Mouse (Mus musculus): ENCODE results near the gene Klhl31. TPM values are rescaled to one million over a fixed set of nuclear protein-coding genes. Genes with fewer than 3 reads are reported as not detected.

Gene Klhl31
- polyA plus RNA-seq (2014; fragmentation: Nextera tagmentation; extraction: Ambion mirVana) = 0.04 and 0.10 TPM in 2 replicates

DNA sequence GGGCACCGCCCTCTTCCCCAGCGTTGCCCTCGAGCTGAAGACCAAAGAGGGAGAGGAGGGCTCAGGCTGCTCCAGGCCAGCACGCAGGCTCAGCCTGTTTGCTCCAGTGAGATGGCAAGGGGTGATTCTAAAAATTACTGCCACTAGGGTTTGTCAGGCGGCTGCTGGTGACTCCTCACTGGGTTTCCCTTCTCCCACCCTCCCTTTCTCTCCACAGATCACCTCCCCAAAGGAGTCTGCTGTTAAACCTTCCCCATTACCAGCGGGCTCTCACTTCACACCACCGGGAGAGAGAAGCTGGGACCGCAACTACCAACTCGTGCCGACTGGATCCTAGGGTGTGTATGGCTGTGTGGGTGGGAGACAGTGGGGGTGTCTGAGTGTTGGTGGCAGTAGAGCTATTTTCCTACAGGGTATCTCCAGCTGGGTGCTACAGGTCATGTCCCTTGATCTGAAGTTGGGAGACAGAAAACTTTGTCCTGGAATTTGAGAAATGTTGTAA is at the start of gene Klhl31:
Gene Klhl31 (plus strand): TSS at position 51 of the 502 bp plus-strand sequence.
- Histone ChIP-seq H3K9ac (replicated peaks; ENCODE audit: low read depth, low read length) (no peak within 1 kb of the TSS), H3K9me3 (ENCODE audit: control insufficient read depth, low read depth, low read length) (no peaks in the 10 kb centered on the region), H3K4me3 (ENCODE audit: low read depth, low read length) (no peak within 1 kb of the TSS), H3K4me2 (replicated peaks; ENCODE audit: low read depth, low read length) (no peak within 1 kb of the TSS), H3K27me3 (ENCODE audit: control insufficient read depth, insufficient read depth, low read length) (no peaks in the 10 kb centered on the region), H3K36me3 (ENCODE audit: control insufficient read depth, insufficient read depth, low read length) (no peaks in the 10 kb centered on the region), H3K4me1 (ENCODE audit: control insufficient read depth, insufficient read depth, low read length) (no peaks in the 10 kb centered on the region), H3K27ac (ENCODE audit: low read length) (no peak within 1 kb of the TSS)
- 29% methylated on average over 10 of the region's 10 CpGs for WGBS
- no peak for ATAC-seq (ENCODE audit: insufficient number of reproducible peaks, insufficient read depth, low FRiP score, low read depth)

DNA sequence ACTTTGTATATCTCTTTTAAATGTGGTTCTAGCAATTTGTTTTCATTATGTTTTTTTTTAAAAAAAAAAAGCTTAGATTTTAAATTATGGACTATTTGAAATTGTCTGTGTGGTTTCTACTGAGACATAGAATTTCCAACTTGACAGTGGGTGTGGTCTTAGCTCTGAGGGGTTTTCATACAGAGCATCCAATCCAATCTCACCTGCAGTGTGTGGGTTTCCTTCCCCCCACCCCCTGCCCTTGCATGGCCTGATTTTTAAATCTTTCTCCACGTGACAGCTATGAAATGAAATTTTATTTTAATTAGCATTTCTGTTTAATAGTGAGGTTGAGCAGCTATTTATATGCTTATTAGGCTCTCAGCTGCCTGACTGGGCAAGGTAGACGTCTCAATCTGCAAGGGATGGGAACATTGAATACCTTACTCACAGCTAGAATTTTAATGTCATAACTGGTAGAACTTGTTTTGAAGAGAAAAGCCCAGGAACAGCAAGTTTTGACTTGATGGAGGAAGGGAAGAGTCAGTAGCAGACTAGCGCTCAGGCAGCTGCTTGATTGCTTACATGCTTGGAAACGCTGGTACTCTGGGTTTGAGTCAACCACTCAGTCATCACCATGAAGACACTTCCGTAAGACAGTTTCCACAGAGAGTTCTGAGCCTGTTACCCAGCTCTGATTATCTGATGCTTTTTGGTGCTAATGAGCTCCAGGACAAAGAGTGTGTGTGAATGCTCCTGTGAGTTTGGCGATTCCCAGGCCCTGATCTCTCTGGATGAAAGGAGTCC is 49.3 kb upstream of the Klhl31 start:
- H3K4me1 ChIP-seq (ENCODE audit: control insufficient read depth, insufficient read depth, low read length) = no peaks in the 10 kb centered on the region
- no peak overlapping the region for H3K27ac ChIP-seq (ENCODE audit: low read length)
- no peaks in the 10 kb centered on the region for H3K27me3 ChIP-seq (ENCODE audit: control insufficient read depth, insufficient read depth, low read length)
- 65% methylated on average over 6 of the region's 6 CpGs for WGBS
- H3K9me3 ChIP-seq (ENCODE audit: control insufficient read depth, low read depth, low read length) = no peaks in the 10 kb centered on the region
- no peak overlapping the region for H3K4me2 ChIP-seq (replicated peaks; ENCODE audit: low read depth, low read length)
- no peak overlapping the region for H3K9ac ChIP-seq (replicated peaks; ENCODE audit: low read depth, low read length)
- ATAC-seq (ENCODE audit: insufficient number of reproducible peaks, insufficient read depth, low FRiP score, low read depth) = no peak
- H3K4me3 ChIP-seq (ENCODE audit: low read depth, low read length) = no peak overlapping the region
- no peaks in the 10 kb centered on the region for H3K36me3 ChIP-seq (ENCODE audit: control insufficient read depth, insufficient read depth, low read length)

- Histone ChIP-seq H3K27me3 (ENCODE audit: control insufficient read depth, insufficient read depth, low read length) (no peaks in the 10 kb centered on the region), H3K27ac (ENCODE audit: low read length) (no peak overlapping the region), H3K4me2 (replicated peaks; ENCODE audit: low read depth, low read length) (no peak overlapping the region), H3K4me1 (ENCODE audit: control insufficient read depth, insufficient read depth, low read length) (no peaks in the 10 kb centered on the region), H3K9ac (replicated peaks; ENCODE audit: low read depth, low read length) (no peak overlapping the region), H3K36me3 (ENCODE audit: control insufficient read depth, insufficient read depth, low read length) (no peaks in the 10 kb centered on the region), H3K4me3 (ENCODE audit: low read depth, low read length) (no peak overlapping the region), H3K9me3 (ENCODE audit: control insufficient read depth, low read depth, low read length) (no peaks in the 10 kb centered on the region)
- 85% methylated on average over 7 of the region's 7 CpGs for WGBS
- no peak for ATAC-seq (ENCODE audit: insufficient number of reproducible peaks, insufficient read depth, low FRiP score, low read depth)
Observed at GRCm38 (mm10) chr9:77587616-77588015, 48.7 kb upstream of the Klhl31 start.

DNA sequence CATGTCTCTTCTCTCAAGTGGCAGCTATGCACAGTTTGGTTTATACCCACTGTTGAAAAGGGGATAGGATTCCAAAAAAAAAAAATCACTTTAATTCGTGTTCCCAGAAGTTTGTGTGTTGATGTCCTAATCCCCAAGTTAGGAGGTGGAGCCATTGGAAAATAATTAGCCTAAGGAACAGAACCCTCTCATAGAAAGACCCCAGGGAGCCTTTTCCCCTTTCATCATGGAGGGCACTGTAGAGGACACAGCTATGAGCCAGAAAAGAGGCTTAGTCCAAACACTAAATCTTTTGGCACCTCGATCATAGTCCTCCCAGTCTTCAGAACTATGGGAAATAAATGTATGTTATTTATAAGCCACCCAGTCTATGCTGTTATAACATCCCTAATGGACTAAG is 46.8 kb upstream of the Klhl31 start:
- Histone ChIP-seq H3K9ac (replicated peaks; ENCODE audit: low read depth, low read length) (no peak overlapping the region), H3K9me3 (ENCODE audit: control insufficient read depth, low read depth, low read length) (no peaks in the 10 kb centered on the region), H3K4me3 (ENCODE audit: low read depth, low read length) (no peak overlapping the region), H3K4me2 (replicated peaks; ENCODE audit: low read depth, low read length) (no peak overlapping the region), H3K27me3 (ENCODE audit: control insufficient read depth, insufficient read depth, low read length) (no peaks in the 10 kb centered on the region), H3K27ac (ENCODE audit: low read length) (no peak overlapping the region), H3K36me3 (ENCODE audit: control insufficient read depth, insufficient read depth, low read length) (no peaks in the 10 kb centered on the region), H3K4me1 (ENCODE audit: control insufficient read depth, insufficient read depth, low read length) (no peaks in the 10 kb centered on the region)
- no peak for ATAC-seq (ENCODE audit: insufficient number of reproducible peaks, insufficient read depth, low FRiP score, low read depth)
- WGBS = 23% methylated on average over 2 of the region's 2 CpGs

DNA sequence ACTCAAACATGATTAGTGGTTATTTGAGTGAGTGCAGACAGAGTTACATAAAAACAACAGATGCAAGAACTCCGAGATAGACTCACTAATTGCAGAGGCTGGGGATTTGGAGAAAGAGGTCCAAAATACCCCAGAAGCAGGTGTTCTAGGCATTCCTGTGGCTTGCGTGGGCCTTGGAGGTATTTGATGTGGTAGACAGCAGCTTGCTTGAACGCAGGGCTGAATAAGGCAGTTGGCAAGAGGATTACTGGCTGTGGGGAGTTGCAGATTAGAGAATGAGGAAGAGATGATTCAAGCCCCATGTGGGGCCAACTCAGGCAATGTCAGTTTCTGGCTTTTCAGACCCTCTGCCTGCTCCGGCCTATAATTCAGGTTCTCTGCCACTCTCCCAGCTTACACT is 43.9 kb upstream of the Klhl31 start:
- Histone ChIP-seq H3K27me3 (ENCODE audit: control insufficient read depth, insufficient read depth, low read length) (no peaks in the 10 kb centered on the region), H3K4me3 (ENCODE audit: low read depth, low read length) (no peak overlapping the region), H3K9ac (replicated peaks; ENCODE audit: low read depth, low read length) (no peak overlapping the region), H3K9me3 (ENCODE audit: control insufficient read depth, low read depth, low read length) (no peaks in the 10 kb centered on the region), H3K27ac (ENCODE audit: low read length) (no peak overlapping the region), H3K4me2 (replicated peaks; ENCODE audit: low read depth, low read length) (no peak overlapping the region), H3K36me3 (ENCODE audit: control insufficient read depth, insufficient read depth, low read length) (no peaks in the 10 kb centered on the region), H3K4me1 (ENCODE audit: control insufficient read depth, insufficient read depth, low read length) (no peaks in the 10 kb centered on the region)
- no peak for ATAC-seq (ENCODE audit: insufficient number of reproducible peaks, insufficient read depth, low FRiP score, low read depth)
- 52% methylated on average over 4 of the region's 4 CpGs for WGBS

GRCm38 (mm10) chr9:77595006-77595626 is 41.2 kb upstream of the Klhl31 start:
- WGBS = 61% methylated on average over 12 of the region's 12 CpGs
- Histone ChIP-seq H3K4me1 (ENCODE audit: control insufficient read depth, insufficient read depth, low read length) (no peaks in the 10 kb centered on the region), H3K27ac (ENCODE audit: low read length) (no peak overlapping the region), H3K4me2 (replicated peaks; ENCODE audit: low read depth, low read length) (no peak overlapping the region), H3K9me3 (ENCODE audit: control insufficient read depth, low read depth, low read length) (no peaks in the 10 kb centered on the region), H3K36me3 (ENCODE audit: control insufficient read depth, insufficient read depth, low read length) (no peaks in the 10 kb centered on the region), H3K4me3 (ENCODE audit: low read depth, low read length) (no peak overlapping the region), H3K9ac (replicated peaks; ENCODE audit: low read depth, low read length) (no peak overlapping the region), H3K27me3 (ENCODE audit: control insufficient read depth, insufficient read depth, low read length) (no peaks in the 10 kb centered on the region)
- ATAC-seq (ENCODE audit: insufficient number of reproducible peaks, insufficient read depth, low FRiP score, low read depth) = no peak

DNA sequence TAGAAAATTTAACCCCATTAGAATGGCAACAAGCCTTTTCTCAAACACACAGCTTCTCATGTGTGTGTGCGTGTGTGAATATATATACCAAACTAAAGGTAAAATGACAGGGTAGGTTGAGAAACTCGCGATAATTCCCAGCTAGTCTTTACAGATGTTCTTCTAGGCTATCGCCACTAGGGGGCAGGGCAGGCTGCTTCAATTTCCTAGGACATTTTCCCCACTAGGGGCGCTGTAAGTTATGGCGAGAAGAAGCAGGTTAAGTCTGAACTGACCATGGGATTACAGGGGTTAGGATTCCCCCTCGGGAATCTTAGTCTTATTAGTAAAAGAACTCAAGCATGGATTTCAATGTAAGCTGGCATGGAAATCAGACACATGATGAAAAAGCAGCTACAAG is 39.9 kb upstream of the Klhl31 start:
- WGBS = 33% methylated on average over 7 of the region's 7 CpGs

DNA sequence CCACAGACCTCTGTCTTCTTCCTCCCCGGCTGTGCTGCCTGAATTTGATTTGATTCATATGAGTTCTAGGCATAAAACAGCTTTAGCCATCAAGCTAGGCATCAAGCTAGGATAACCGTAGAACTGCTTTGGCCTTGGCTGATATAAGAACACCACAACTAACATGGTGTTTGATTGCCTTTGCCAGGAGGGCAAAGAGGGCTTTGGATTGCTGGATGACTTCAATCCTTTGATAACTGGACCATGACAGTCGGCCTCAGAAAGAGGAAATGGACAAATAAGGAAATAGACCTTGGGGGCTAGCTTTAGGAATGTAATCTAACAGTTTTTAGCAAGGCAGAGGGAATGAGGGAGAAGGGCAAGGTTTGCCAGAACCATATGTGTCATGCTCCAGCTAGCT is 37.7 kb upstream of the Klhl31 start:
- H3K27ac ChIP-seq (ENCODE audit: low read length) = no peak overlapping the region
- ATAC-seq (ENCODE audit: insufficient number of reproducible peaks, insufficient read depth, low FRiP score, low read depth) = no peak
- H3K27me3 ChIP-seq (ENCODE audit: control insufficient read depth, insufficient read depth, low read length) = no peaks in the 10 kb centered on the region
- no peaks in the 10 kb centered on the region for H3K4me1 ChIP-seq (ENCODE audit: control insufficient read depth, insufficient read depth, low read length)
- H3K4me2 ChIP-seq (replicated peaks; ENCODE audit: low read depth, low read length) = no peak overlapping the region
- H3K4me3 ChIP-seq (ENCODE audit: low read depth, low read length) = no peak overlapping the region
- no peak overlapping the region for H3K9ac ChIP-seq (replicated peaks; ENCODE audit: low read depth, low read length)
- 67% methylated on average over 3 of the region's 3 CpGs for WGBS
- no peaks in the 10 kb centered on the region for H3K9me3 ChIP-seq (ENCODE audit: control insufficient read depth, low read depth, low read length)
- H3K36me3 ChIP-seq (ENCODE audit: control insufficient read depth, insufficient read depth, low read length) = no peaks in the 10 kb centered on the region

More for the DNA sequence above, 39.9 kb upstream of the Klhl31 start:
- Histone ChIP-seq H3K4me3 (ENCODE audit: low read depth, low read length) (no peak overlapping the region), H3K27ac (ENCODE audit: low read length) (no peak overlapping the region), H3K9me3 (ENCODE audit: control insufficient read depth, low read depth, low read length) (no peaks in the 10 kb centered on the region), H3K27me3 (ENCODE audit: control insufficient read depth, insufficient read depth, low read length) (no peaks in the 10 kb centered on the region), H3K36me3 (ENCODE audit: control insufficient read depth, insufficient read depth, low read length) (no peaks in the 10 kb centered on the region), H3K4me2 (replicated peaks; ENCODE audit: low read depth, low read length) (no peak overlapping the region), H3K4me1 (ENCODE audit: control insufficient read depth, insufficient read depth, low read length) (no peaks in the 10 kb centered on the region), H3K9ac (replicated peaks; ENCODE audit: low read depth, low read length) (no peak overlapping the region)
- ATAC-seq (ENCODE audit: insufficient number of reproducible peaks, insufficient read depth, low FRiP score, low read depth) = no peak

All from stomach, embryonic 14.5 days (tissue).